Mouse (Mus musculus): ENCODE data around the gene Prmt1.

The Prmt1 gene

GRCm38 (mm10) chr7:44974383-44975116 is 11.8 kb downstream of the Prmt1 start, which contains the start of gene Cpt1c:
Gene Cpt1c (minus strand): TSS chr7:44974851.
- DNase-seq = peak; percentile 88

GRCm38 (mm10) chr7:44973415-44974130 is 12.8 kb downstream of the Prmt1 start:
- no peak for DNase-seq

GRCm38 (mm10) chr7:44971142-44971541 is 15.2 kb downstream of the Prmt1 start:
- no peak for DNase-seq

GRCm38 (mm10) chr7:44970231-44970691 is 16.1 kb downstream of the Prmt1 start:
- DNase-seq = peak; percentile 92

GRCm38 (mm10) chr7:44966638-44967037 is 19.7 kb downstream of the Prmt1 start:
- no peak for DNase-seq

- no peak for DNase-seq
These were observed 20.4 kb downstream of the Prmt1 start for GRCm38 (mm10) chr7:44965975-44966374.

- DNase-seq = no peak
These were observed 21.4 kb downstream of the Prmt1 start for GRCm38 (mm10) chr7:44964990-44965389.

- no peak for DNase-seq
These were observed 23.5 kb downstream of the Prmt1 start for GRCm38 (mm10) chr7:44962831-44963230.

GRCm38 (mm10) chr7:44962337-44962736 is 24.0 kb downstream of the Prmt1 start:
- no peak for DNase-seq

GRCm38 (mm10) chr7:44960512-44960910 is 25.9 kb downstream of the Prmt1 start:
- no peak for DNase-seq

GRCm38 (mm10) chr7:44959874-44960511 is 26.4 kb downstream of the Prmt1 start:
- no peak for DNase-seq

GRCm38 (mm10) chr7:44959281-44959680 is 27.1 kb downstream of the Prmt1 start:
- no peak for DNase-seq

- no peak for DNase-seq
These were observed 28.2 kb downstream of the Prmt1 start for GRCm38 (mm10) chr7:44958208-44958607.

GRCm38 (mm10) chr7:44957183-44957835 is 29.1 kb downstream of the Prmt1 start:
- DNase-seq = no peak

GRCm38 (mm10) chr7:44956266-44956665 is 30.1 kb downstream of the Prmt1 start:
- no peak for DNase-seq

GRCm38 (mm10) chr7:44955628-44956027 is 30.7 kb downstream of the Prmt1 start:
- no peak for DNase-seq

GRCm38 (mm10) chr7:44954091-44954885 is 32.1 kb downstream of the Prmt1 start:
- DNase-seq = no peak

- DNase-seq = no peak
These were observed 32.8 kb downstream of the Prmt1 start for GRCm38 (mm10) chr7:44953561-44953960.

- DNase-seq = peak; percentile 93
These were observed 33.6 kb downstream of the Prmt1 start for GRCm38 (mm10) chr7:44952611-44953306.

GRCm38 (mm10) chr7:44951960-44952359 is 34.4 kb downstream of the Prmt1 start:
- no peak for DNase-seq

- DNase-seq = no peak
These were observed 36.4 kb downstream of the Prmt1 start for GRCm38 (mm10) chr7:44949922-44950321.

GRCm38 (mm10) chr7:44942904-44943303 is 43.5 kb downstream of the Prmt1 start, which contains the start of gene Tsks:
Gene Tsks (plus strand): TSS chr7:44943204.
- no peak for DNase-seq

All from layer of hippocampus, adult 9-11 months (tissue).